Mouse (Mus musculus) frontal cortex, postnatal 36 days (tissue): ENCODE measurements around the gene Fibp.

Experiments
- DNase-seq, 2 experiments: peaks; one replicate each; pipeline ENCODE4 v3.0.0; 2022; ENCODE audit warnings: low spot score in 2 of 2

The Fibp gene

GRCm38 (mm10) chr19:5431911-5432464 is 28.4 kb upstream of the Fibp start:
- no peak for DNase-seq

DNA sequence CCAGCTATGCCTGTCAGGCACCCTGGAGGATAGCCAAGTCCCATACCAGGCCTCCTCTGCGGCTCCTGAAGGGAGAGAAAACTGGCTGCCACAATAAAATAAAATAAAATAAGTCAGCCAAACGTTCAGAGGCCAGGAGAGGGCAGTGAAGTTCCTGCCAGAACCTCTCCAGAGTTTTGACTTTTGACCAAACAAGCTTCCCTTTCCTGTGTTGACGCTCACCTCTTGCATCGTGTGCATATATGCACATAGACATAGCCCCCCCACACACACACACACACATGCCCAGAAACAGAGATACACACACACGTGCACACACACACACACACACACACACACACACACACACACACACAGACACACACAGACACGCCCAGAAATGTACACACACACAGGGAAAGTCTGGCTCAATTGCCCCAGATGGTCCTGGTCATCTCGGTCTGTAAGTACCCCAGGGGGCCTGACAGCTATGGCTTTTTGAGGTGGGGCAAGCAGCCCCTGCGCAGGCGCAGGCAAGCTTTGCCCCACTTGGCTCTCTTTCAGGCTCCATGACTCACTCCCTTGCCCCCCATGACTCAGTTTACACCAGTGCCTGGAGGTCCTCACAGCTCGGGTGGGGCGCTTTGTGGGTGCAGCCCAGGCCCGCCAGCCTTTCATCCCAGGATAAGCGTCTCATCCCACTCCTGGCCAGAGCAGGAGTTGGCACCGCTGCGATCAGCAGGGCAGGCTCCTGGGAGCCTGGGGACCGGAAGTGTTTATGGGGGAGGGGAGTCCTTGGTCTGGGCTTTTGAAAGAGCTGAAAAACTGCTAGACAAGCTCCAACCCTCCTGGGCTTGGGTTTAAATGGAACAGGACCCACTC is 27.2 kb upstream of the Fibp start:
- DNase-seq, result no peak

DNA sequence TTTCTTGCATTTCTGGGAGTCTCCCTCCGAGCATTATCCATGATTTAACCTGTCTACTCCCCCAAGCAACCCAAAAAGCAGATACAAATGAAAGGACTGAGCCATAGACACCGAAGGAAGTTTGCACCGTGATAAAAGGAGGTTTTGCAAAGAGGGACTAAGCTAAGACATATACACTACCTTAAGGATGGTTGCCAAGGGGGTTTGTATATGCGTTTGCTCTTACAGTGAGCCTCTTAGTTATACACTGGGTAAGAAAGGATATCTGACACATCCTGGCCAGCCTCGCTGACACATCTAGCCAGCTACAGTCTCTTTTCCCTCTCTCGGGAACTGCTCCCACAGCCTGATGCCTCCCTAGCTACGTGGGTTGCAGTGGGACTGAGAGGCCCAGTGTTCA is 26.5 kb upstream of the Fibp start:
- DNase-seq, result no peak

- DNase-seq, result no peak
These were observed 16.0 kb upstream of the Fibp start for GRCm38 (mm10) chr19:5444371-5444908.

GRCm38 (mm10) chr19:5444954-5445353 is 15.5 kb upstream of the Fibp start:
- no peak for DNase-seq

DNA sequence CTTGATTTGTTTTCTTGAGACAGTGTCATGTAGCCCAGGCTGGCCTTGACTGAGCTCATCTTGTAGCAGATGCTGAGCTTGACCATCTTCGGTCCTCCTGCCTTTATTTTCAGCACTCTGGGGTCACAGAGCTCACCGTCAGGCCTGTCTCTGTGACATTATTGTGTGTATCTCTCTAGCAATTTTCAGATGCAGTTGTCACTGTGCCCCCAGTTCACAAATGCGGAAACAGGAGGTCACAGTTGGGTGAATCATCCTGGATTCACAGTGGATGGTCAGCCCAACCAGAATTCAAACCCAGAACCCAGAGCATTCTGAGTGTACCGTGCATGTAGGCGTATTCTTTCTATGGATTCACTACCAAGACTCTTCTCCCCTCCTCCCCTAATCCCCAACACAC is 14.7 kb upstream of the Fibp start:
- DNase-seq, result no peak

DNA sequence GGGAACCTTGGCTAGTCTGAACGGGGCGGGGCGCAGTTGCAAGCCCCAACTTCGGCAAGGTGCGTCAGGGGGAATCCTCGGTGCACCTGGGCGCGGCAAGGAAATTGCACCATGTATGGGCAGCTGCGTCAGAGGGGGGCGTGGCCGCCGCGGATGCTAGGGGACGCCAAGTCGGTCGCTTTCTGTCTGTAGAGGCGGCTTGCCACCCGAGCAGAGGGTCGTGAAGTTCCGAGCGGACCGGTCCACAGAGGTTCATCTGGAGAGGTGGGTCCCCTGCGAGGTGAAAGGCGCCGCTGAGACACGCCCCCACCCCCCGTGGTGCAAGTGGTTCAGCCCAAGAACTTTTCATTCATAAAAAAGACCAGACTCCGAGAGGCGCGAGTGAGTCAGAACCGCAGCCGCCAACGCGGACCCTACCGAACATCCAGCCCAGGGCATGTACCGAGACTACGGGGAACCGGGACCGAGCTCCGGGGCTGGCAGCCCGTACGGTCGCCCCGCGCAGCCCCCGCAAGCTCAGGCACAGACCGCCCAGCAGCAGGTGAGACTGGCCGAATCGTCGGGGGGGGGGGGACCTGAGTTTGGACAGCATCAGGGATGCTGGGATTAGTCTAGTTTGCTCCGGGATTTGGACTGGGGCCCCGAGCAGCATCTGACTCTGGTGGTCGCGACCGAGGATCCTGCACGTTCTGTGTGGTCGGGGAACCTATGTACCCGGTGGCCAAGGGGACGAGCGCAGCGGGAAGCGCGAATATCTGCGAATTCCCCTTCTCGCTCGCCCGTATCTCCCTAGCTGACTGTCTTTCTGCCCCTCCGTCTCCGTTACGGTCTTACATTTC is 12.7 kb upstream of the Fibp start, which contains the start of gene Fosl1:
Gene Fosl1 (plus strand): TSS at position 33 of the 839 bp plus-strand sequence.
- peak in 1 of 2 experiments; percentile 69 for DNase-seq

- DNase-seq, result no peak
These were observed 11.9 kb upstream of the Fibp start for GRCm38 (mm10) chr19:5448354-5449150.

- DNase-seq, result no peak
These were observed 10.7 kb upstream of the Fibp start for GRCm38 (mm10) chr19:5449673-5450072.

DNA sequence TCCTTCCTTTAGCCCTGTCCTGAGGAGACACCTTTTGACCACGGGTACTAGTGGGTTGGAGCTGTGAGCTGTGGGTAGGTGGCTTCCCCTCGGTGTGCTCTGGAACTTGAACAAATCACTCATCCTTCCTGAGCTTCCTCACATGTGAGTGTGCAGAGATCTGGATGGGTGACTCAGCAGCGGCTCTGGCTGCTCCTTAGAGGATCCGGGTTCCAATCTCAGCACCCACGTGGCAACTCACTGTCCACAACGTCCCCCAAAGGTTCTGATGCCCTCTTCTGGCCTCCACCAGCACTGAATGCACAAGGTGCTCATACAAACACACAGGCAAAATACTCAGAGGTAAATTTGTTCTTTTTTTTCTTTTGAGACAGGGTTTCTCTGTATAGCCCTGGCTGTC is 8.6 kb upstream of the Fibp start:
- DNase-seq, result no peak

DNA sequence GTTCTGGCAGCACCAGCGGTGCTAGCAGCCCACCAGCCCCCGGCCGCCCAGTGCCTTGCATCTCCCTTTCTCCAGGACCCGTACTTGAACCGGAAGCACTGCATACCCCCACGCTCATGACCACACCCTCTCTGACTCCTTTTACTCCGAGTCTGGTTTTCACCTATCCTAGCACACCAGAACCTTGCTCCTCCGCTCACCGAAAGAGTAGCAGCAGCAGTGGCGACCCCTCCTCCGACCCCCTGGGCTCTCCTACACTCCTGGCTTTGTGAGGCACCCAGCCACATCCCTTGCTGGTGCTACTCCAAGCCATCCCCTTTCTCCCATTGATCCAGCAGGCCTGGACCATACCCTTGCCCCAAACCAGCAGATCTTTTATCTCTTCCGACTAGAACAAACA is 5.4 kb upstream of the Fibp start:
- no peak for DNase-seq

- DNase-seq, result no peak
These were observed 4.8 kb upstream of the Fibp start for GRCm38 (mm10) chr19:5455568-5455967.

GRCm38 (mm10) chr19:5456241-5456921 is 4.0 kb upstream of the Fibp start:
- DNase-seq, result no peak

GRCm38 (mm10) chr19:5456922-5457745 is 3.3 kb upstream of the Fibp start:
- peak; percentile 95 to 97 for DNase-seq

DNA sequence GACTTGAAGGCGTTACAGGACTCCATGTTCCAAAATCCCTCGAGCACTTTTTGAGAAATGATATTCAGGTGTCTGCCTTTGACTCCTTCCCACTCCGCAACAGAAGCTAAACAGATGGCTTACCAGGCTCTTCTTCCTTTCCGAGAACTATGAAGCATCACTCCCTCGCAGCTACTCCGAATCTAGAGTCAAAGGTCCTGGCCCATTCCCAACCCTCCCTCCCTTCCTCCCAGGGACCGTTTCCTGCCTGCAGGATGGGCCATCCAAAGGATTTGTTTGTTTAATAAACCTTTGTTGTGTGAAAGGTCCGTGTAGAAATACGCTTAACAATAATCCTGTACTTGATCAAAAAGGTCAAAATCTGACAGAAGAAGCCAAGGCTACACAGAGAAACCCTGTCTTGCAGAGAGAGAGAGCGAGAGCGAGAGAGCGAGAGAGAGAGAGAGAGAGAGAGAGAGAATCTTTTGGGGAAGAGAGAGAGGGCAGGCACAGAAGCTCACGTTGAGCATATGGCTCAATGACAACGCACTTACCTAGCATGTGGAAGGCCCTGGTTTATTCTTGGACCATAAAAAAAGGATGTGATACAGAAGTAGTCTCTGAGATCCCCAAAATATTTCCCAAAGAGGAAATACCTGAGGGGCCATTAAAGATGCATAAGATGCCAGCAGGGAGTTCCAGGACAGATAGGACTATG is 2.5 kb upstream of the Fibp start, which contains the start of gene Ccdc85b:
Gene Ccdc85b (minus strand): TSS at position 149 of the 697 bp plus-strand sequence.
- no peak for DNase-seq

- peak; percentile 60 to 65 for DNase-seq
These were observed 1.4 kb upstream of the Fibp start for GRCm38 (mm10) chr19:5459019-5459418.

DNA sequence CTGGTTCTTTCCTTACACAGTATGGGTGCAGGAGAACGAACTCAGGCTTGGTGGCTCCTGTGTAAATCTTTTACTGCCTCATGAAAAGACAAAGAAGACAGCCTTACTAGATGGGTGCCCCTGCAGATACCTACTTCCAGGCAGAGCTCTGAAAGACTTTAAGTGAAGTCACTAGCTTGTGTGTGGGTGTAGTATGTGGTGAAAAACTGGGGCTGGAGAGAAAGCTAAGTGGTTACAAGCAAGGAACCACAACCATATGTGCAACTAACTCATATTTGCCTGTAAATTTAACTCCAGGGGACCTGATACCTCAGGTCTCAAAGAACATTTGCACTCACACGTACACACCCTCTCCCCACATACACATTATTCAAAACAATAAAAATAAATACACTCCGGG is 519 bp upstream of the Fibp start:
- no peak for DNase-seq

- DNase-seq, result no peak
These were observed 996 bp downstream of the Fibp start for GRCm38 (mm10) chr19:5461411-5461810.

DNA sequence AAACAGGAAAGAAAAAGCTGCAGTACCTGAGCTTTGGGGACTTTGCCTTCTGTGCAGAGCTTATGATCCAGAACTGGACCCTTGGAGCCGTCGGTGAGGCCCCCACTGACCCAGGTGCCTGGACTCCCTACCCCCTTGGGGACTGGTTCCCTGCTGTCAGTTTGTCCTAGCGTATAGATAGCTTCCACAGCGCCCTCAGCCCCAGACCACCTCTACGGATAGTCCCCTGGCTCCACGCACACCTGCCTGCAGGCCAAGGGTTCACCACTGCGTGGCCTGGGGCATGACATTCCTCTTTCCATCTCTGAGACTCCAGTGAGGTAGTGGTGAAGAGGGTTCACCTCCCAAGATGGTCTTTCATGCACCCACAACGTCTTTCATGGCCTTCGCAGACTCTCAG is 2.8 kb downstream of the Fibp start:
- no peak for DNase-seq
